Mouse (Mus musculus): Measurements from ENCODE around the gene Paqr5.

The Paqr5 gene

DNA sequence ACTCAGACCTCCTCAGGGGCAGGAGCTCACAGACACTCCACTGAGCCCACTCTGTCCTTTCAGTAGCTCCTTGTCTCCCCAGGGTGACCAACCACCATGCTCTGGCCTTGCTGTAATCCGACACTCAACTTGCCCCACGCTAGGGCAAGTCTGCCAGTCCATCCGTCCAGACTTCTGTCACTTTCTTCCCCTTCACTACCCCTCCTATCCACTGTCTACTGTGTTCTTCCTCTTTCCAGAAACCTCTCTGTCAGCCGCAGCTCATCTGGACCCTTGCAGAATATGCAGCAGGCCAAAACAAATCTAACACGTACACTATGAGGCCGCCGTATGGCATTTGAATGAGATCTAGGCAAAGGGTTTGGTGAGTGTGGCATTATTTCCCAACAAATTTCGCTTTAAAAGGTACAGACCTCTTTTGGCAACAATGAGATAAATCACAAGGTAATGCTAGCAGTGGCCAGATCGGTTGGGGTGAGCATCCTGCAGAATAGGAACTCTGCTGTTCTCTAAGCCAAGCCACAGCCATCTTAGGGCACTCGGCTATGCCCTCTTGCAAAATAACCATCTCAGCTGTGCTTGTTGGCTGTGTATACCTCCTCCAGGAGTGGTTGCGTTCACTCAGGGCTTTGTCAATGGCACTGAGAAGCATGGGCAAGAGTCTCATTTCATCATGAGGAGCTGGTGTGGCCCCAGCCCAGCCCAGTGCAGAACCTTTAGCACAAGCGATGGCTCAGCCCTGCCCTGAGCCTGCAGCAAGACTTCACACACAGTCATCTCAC lies 13.1 kb downstream of the Paqr5 start:
- no peak for DNase-seq (ENCODE audit: low spot score in 2 of 2)

DNA sequence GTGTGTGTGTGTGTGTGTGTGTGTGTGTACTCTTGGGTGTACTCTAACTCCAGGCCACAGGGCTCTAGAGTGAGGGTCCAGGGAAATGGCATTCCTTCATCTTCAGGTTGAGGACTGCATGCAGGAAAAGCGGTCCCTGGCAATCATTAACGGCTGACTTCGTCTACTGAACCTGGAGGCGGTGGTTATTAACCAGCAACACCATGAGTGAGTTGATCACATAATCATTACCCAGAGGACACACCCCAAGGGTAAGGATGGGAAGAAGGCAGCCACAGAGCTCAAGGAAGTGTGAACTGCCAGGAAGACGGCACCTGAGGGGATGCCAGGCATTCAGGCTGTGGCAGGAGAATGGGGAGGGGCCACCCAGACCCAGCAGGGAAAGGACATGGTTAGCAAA lies 18.3 kb downstream of the Paqr5 start:
- no peak for DNase-seq (ENCODE audit: low spot score in 2 of 2)

DNA sequence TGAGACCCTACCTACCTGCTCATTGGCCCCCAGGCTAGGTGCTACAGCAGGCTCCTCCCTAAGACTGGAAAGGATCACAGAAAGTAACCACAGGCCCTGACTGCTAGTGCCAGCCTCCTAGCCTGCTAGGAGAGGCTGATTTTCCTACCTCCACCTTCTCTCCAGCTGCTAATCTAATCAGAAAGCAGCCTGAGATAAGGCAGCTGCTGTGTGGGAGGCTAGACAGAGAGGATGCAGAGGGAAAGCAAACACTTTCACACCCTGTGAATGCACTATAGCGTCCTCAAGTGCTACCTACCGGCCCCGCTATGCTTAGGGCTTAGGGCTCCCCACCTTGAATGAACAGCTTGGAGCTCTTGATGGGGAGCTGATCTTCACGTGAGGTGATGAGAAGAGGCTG lies 19.6 kb downstream of the Paqr5 start:
- no peak for DNase-seq (ENCODE audit: low spot score in 2 of 2)

- no peak for DNase-seq (ENCODE audit: low spot score in 2 of 2)
These were observed 23.0 kb downstream of the Paqr5 start for GRCm38 (mm10) chr9:62003611-62004010.

DNA sequence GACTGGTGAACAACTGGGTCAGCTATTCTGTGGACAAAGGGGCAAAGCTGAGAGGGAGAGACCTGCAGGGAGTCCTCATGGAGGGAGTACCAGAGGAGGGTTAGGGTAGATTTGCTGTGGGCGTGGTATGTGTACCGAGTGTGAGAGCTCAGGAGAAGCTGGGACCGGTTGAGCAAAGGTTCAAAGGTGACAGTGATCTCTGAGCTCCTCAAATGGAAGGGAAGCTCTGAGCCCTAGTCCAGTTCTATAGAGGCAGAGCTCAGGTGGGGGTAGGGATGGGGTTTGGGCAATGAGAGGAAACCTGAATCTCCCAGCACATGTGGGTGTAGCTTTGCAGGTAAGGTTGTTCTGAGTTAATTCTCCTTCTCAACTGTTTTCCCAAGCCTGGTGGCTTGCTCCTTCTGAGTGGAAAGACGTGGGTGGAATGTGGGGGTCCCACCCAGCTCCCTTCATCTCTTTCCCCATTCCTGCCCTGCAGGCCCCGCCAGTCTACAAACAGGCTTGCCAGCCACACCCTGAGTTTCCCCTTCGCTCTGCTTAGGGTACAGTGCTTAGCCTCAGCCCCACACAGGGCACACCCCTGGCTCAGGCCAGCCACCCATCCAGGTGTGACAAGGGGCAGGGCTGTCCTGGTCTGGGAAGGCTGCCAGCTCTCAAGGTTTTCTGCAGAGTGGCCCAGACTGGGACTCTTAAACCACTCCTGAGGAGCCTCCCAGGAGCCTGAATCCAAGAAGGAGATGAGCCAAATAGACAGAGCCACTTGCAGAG lies 26.8 kb downstream of the Paqr5 start:
- DNase-seq (ENCODE audit: low spot score in 2 of 2), result no peak

GRCm38 (mm10) chr9:61997860-61998259 lies 28.8 kb downstream of the Paqr5 start:
- no peak for DNase-seq (ENCODE audit: low spot score in 2 of 2)

- DNase-seq (ENCODE audit: low spot score in 2 of 2), result no peak
These were observed 35.5 kb downstream of the Paqr5 start for GRCm38 (mm10) chr9:61991158-61991557.

DNA sequence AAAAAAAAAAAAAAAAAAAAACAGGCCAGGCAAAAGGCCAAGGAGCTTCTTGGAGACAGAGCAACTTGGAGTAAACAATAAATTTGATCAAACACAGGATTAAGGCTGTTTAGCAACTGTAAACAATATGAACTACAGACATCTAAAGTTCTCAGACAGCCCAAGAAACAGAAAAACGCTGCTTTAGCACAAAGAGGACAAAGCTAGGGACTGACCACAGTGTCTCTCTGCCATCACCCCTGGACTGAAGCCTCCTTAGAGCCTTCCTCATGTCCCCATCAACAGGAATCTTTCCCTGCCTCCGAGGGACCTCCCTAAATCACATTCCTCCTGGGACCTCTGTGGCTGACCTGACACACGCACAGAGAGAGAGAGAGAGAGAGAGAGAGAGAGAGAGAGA lies 35.9 kb downstream of the Paqr5 start:
- no peak for DNase-seq (ENCODE audit: low spot score in 2 of 2)

GRCm38 (mm10) chr9:61986055-61986454 lies 40.6 kb downstream of the Paqr5 start:
- DNase-seq (ENCODE audit: low spot score in 2 of 2), result no peak

- peak; percentile 62 to 75 for DNase-seq (ENCODE audit: low spot score in 2 of 2)
These were observed 41.3 kb downstream of the Paqr5 start for GRCm38 (mm10) chr9:61985183-61985863.

DNA sequence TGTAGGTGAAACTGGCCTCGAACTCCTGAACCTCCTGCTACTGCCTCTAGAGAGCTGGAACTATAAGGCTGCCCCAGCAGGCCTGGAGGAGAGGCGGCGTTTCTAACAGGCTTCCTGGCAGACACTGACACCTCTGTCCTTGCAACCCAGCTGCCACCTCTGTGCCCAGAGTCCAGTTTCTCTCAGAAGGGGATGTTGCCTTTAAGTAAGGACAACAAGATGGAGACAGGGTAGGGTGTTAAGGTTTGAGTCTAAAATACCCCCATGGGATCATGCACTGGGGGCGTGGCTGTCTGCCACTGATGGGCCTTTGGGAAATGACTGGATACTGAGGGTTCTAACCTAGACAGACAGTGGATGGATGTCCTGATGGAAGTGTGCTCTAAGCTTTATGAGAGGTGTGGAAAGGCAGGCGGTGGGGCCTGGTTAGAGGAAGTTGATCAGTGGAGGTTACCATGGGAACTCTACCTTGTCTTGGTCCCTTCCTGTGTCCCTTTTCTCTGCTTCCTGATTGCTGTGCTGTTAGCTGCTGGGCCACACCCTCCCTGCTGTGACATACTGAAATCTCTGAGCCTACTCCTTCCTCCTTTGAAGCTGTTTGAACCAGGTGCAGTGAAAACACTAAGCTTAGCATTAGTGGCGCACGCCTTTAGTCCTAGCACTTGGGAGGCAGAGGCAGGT lies 43.6 kb downstream of the Paqr5 start:
- no peak for DNase-seq (ENCODE audit: low spot score in 2 of 2)

GRCm38 (mm10) chr9:61981876-61982275 lies 44.8 kb downstream of the Paqr5 start:
- no peak for DNase-seq (ENCODE audit: low spot score in 2 of 2)

GRCm38 (mm10) chr9:61979983-61980382 lies 46.7 kb downstream of the Paqr5 start:
- DNase-seq (ENCODE audit: low spot score in 2 of 2), result no peak

DNA sequence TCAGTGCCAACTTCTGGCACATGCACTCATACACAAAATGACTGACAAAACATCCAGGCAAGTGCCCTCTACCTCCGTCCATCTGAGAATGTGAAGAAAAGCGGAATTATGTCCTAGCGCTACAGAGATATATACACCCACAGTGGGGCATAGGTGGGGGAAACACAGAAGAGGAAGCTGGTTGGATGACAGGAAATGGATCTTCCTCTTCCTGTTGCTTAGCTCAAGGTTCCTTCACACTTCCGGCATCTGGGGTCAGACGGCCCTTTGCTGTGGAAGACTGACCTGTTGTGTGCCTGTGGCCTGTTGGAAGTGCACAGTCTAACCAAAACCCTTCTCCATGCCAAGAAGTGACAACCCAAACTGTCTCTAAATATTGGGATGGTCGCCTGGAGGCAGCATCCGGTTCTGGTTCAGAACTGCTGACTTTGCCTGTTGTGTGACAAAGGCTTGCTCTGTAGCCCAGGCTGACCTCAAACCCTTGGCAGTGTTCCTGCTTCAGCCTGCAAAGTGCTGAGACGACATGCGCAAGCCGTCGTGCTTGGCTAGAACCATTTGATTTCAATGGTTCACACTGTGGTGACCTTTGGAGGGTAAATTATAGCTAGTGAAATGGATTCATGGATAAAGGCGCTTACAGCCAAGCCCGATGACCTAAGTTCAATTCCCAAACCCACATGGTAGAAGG lies 49.3 kb downstream of the Paqr5 start:
- DNase-seq (ENCODE audit: low spot score in 2 of 2), result no peak

- no peak for DNase-seq (ENCODE audit: low spot score in 2 of 2)
These were observed 54.6 kb downstream of the Paqr5 start for GRCm38 (mm10) chr9:61972031-61972430.

DNA sequence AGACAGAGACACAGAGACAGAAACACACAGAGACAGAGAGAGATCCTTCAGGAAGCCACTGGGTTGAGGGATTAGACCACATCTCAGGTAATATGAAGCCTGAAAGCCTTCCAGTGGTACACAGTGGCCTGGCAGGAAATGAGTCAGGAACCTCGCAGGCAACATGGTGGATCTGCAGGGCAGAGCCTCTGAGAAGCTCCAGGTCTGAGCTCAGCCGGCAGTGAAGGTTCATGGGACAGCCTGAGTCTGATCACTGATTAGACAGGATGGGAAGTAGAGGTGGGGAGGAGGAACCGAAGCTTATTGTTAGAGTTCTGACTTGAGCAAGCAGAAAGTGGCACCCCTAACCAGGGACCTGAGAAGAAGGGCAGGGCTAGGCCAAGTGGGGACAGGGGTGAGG lies 55.6 kb downstream of the Paqr5 start:
- DNase-seq (ENCODE audit: low spot score in 2 of 2), result no peak

GRCm38 (mm10) chr9:61967357-61967756 lies 59.3 kb downstream of the Paqr5 start:
- DNase-seq (ENCODE audit: low spot score in 2 of 2), result peak; percentile 66 to 71

GRCm38 (mm10) chr9:61965987-61966386 lies 60.7 kb downstream of the Paqr5 start:
- no peak for DNase-seq (ENCODE audit: low spot score in 2 of 2)

DNA sequence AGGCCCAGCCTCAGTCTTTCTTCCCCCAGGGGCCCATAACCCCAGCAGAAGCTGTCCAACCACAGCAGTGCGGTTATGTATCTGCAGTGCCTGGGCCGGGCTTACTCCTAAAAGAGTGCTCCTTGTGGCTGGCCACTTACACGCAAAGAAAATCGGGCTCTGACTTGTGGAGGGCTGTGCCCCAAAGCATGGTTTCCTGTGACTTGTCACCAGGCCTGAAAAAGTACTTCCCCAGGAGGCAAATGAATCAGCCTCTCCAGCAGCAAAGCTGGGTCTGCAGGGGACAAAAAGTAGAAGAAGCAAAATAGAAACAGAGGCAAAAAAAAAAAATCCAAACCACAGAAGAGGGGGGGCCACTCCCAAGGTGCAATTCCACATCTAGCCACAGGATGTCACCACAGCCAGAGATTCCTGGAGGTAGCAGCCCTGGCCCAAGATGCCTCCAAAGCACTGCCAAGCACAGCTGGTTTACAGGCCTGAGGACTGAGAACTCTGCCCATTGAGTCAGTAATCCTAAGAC lies 61.2 kb downstream of the Paqr5 start:
- peak; percentile 79 to 82 for DNase-seq (ENCODE audit: low spot score in 2 of 2)

- DNase-seq (ENCODE audit: low spot score in 2 of 2), result no peak
These were observed 63.3 kb downstream of the Paqr5 start for GRCm38 (mm10) chr9:61963356-61963755.

DNA sequence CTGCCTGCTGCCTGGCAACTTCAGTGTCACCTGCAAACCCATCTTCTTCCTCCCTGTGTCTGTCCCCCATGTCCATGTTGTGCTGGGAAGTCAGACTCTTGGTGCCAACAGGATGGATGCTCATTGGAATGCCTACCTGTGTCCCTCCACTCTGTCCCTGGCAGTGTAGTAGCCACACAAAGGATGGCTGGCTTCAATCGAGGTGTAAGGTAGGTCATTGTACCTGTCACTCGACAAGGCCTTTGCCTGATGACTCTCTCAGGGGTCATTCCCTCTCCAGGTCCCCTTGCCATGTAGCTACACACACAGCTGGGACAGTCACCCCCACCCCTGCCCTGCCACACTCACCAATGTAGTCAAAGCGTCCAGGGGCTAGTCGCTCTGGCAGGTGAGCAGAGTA lies 65.5 kb downstream of the Paqr5 start:
- DNase-seq (ENCODE audit: low spot score in 2 of 2), result no peak

All from right cerebral cortex, adult 2 months (tissue).